Mouse (Mus musculus) thymus, adult 2 months (tissue): ENCODE data around the gene Trnp1.

Experiments used
- CTCF ChIP-seq: fragments of 200-500 bp; IDR thresholded peaks from 2 replicates; pipeline ENCODE4 v1.5.1; 2012; ENCODE audit warnings: mild to moderate bottlenecking, control low read depth, low read length, moderate library complexity, borderline replicate concordance; ENCODE audit not compliant: control insufficient read depth, poor library complexity, insufficient read depth; ENCODE audit errors: extremely low read depth
- POLR2A ChIP-seq: fragments of 200-500 bp; IDR thresholded peaks from 2 replicates; pipeline ENCODE4 v1.6.1; 2012; ENCODE audit warnings: mild to moderate bottlenecking, low read length, control low read depth, moderate library complexity; ENCODE audit not compliant: control insufficient read depth, poor library complexity, insufficient read depth; ENCODE audit errors: extremely low read depth

- peak; percentile 89 for TF ChIP-seq CTCF
- TF ChIP-seq POLR2A = 0 out of 2 replicates have a peak, but pooled peaks have one; percentile 20
Observed at GRCm38 (mm10) chr4:133494432-133494831, 3.9 kb downstream of the Trnp1 start.
